Mouse (Mus musculus): ENCODE measurements around the gene Mob3b.

Gene Mob3b

DNA sequence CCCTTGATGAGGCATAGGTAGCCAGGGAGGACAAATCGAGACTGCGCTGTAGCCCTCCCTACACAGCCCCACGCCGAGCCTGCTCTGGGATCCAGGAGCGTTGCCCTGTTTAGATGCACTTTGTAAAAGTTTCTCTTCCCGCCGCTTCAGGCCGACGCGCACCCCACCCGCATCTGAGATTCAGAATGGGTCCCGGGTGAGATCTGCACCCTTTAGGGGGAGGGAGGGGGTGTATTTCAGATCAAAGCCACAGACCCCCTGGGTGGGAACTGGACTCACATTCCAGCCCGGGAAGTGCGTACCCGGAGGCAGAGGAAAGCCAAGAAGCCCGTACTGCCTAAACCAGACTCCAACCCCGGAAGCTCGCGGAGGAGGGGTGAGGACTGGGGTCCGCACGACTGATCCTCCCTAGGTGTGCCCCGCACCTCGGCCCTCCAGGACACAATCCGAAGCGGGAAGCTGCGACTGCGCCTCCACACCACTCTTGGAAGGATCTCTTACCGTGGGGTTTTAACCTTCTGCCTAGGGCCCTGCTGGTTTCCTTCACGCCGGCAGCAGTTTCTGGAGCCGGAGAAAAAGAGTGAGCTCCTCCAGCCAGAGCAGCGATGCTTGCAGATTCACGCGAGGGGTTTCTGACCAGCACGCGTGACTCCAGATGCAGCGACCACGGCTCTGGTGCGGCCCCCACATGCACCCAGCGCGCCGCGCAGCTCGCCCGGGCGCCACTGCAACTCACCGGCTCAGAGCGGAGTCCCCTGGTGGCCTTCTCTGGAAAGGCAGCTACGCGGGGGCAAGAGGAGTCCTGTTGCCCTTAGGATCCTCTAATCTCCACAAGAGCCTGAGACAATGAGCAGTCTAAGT lies at the start of gene Mob3b:
Mob3b (minus strand) TSS at position 734 of the 861 bp plus-strand sequence.
- peak; percentile 89 for DNase-seq (ENCODE audit: low spot score)

DNA sequence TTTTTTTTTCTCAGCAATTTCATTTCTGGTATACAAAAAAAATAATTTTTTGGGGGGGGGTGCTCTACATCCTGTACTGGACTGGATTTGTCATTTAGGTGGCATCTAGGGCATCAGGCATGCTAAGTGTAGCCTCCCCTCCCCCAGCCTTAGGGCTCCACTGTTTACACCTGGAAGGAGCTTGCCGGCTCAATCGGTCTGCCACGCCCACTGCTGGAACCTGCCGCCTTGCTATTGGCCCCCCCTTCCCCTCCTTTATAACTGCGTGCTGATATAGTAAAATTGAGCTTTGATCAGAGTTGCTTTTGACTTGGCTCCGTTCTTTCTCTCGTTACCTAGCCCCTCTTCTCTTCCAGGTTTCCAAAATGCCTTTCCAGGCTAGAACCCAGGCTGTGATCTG lies 47.4 kb upstream of the Mob3b start:
- DNase-seq (ENCODE audit: low spot score) = no peak

DNA sequence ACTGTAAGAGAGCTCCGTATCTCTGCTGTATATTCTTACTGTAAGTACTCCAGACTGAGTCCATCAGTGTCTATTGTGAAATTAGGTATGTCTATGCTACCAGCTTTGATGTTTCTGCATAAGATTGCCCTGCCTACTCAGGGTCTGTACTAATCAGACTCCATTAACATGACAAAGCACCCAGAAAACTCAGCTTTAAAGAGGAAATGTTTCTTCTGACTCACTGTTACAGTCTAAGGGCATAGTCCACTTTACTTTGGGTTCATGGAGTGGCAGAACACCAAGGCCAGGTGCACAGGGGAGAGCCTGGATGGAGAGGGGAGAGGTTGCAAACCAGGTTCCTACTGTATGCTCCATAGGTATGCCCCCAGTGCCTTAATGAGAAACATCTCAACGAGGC lies 46.4 kb upstream of the Mob3b start:
- DNase-seq (ENCODE audit: low spot score) = no peak

- DNase-seq (ENCODE audit: low spot score) = no peak
These were observed 44.4 kb upstream of the Mob3b start for GRCm38 (mm10) chr4:35201700-35202099.

GRCm38 (mm10) chr4:35192725-35193124 lies 35.4 kb upstream of the Mob3b start:
- DNase-seq (ENCODE audit: low spot score) = no peak

DNA sequence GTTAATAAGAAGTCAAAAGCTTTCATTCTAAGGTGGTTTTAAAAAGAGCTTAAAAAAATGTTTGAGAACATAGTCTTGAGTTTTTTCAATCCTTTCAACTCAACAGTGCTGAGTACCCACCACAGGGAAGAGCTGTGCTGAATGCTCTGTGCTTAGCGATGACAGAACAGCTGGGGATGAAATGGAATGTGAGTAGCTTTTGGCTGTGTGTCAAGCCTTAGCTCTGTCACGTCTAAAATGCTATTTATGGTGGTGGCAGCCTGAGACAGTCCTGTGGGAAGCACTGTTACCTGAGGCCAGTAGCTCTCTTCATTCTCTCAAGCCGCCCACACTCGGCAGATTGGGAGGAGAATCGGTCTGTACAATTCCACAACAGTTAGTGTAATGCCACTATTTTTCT lies 32.5 kb upstream of the Mob3b start:
- no peak for DNase-seq (ENCODE audit: low spot score)

- DNase-seq (ENCODE audit: low spot score) = no peak
These were observed 30.5 kb upstream of the Mob3b start for GRCm38 (mm10) chr4:35187617-35188326.

DNA sequence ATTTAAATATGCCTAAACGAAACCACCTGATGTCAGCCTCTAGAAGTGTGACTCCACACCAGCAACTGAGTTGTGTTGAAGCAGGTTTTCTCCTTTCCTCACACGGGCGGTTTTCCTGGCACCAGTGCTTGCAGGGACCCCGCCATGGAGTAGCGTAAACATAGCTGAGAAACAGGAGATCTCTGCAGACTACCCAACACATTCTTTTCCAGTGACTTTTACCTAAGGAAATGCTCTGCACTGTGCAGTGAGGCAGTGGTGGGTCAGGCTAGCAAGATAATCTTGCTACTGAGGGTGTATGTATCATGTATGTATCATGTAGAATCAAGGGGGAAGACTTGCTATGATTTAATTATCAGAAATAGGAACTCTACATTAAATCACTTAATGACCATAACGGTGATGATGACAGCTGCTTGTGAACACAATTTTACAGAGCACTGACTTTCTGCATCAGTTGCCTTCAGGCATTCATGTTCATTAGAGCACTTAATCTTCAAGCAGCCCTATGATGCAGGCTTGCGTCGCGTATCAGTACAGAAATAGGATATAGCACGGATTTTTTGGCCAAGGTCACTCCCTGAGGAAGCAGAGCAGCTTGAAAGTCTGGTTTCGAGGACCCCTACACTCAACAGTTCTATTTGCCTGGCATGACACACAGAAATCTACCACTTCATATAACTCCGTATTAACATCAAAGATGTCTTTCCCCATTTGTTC lies 20.8 kb upstream of the Mob3b start:
- no peak for DNase-seq (ENCODE audit: low spot score)

DNA sequence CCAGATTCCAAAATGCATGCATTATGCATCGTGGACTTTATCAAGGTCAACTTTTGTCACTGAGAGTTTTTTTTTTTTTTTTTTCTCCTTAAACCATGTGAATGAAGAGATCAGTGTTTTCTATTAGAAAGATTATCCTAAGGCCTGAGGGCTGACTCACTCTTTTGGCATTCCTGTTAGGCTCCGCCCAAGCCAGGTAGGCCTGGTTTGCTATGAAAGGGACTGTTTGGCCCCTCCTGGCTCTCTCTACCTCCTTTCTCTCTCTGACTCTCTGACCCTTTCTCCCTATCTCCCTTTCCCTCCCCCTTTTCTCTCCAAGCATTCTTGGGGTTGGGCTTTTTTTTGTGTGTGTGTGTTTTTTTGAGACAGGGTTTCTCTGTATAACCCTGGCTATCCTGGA lies 18.3 kb upstream of the Mob3b start:
- no peak for DNase-seq (ENCODE audit: low spot score)

GRCm38 (mm10) chr4:35173551-35173950 lies 16.3 kb upstream of the Mob3b start:
- no peak for DNase-seq (ENCODE audit: low spot score)

GRCm38 (mm10) chr4:35172471-35172870 lies 15.2 kb upstream of the Mob3b start:
- no peak for DNase-seq (ENCODE audit: low spot score)

- DNase-seq (ENCODE audit: low spot score) = no peak
These were observed 12.4 kb upstream of the Mob3b start for GRCm38 (mm10) chr4:35169571-35170125.

- no peak for DNase-seq (ENCODE audit: low spot score)
These were observed 10.6 kb upstream of the Mob3b start for GRCm38 (mm10) chr4:35167855-35168254.

DNA sequence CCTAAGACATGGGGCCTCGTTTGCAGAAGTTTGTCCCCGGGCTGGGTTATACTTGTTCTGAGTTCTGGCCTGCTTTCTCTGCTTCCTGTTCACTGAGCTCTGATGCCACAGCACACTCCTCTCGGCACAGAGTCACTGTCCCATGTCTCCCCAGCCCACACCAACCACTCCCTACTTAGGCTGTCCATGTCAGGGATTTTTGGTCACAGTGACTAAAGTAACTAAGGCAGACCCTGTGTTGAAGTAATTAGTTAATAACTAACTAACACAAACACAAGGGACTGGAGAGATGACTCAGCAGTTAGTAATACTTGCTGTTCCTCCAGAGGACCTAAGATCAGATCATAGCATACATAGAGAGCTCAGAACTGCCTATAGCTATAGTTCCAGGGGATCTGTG lies 8.7 kb upstream of the Mob3b start:
- DNase-seq (ENCODE audit: low spot score) = no peak

- no peak for DNase-seq (ENCODE audit: low spot score)
These were observed 8.0 kb upstream of the Mob3b start for GRCm38 (mm10) chr4:35165275-35165674.

- DNase-seq (ENCODE audit: low spot score) = no peak
These were observed 531 bp upstream of the Mob3b start for GRCm38 (mm10) chr4:35157815-35158214.

GRCm38 (mm10) chr4:35156149-35156611 lies 1.1 kb downstream of the Mob3b start:
- peak; percentile 75 for DNase-seq (ENCODE audit: low spot score)

- peak; percentile 65 for DNase-seq (ENCODE audit: low spot score)
These were observed 2.0 kb downstream of the Mob3b start for GRCm38 (mm10) chr4:35155132-35155922.

- no peak for DNase-seq (ENCODE audit: low spot score)
These were observed 3.2 kb downstream of the Mob3b start for GRCm38 (mm10) chr4:35154051-35154450.

GRCm38 (mm10) chr4:35151756-35152155 lies 5.5 kb downstream of the Mob3b start, which contains the start of gene Ifnk:
Ifnk (plus strand) TSS chr4:35152056.
- DNase-seq (ENCODE audit: low spot score) = no peak

DNA sequence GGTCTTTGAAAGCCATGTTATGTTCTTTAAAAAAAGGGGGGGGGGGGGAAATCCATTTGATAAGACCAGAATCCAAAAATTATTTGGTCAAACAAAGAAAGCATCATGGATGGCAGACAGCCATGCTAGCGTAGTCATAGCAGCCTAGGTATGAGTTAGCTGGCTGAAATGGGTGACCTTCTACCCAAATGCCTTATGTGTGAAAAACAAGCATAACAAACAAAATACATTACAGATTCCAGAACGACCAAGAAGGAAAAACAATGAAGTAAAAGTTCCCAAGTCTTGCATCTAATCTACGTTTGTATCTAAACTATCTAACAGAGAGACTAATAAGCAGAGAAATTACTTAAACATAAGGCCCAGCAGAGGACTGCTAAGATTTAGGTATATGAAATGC lies 6.6 kb downstream of the Mob3b start:
- DNase-seq (ENCODE audit: low spot score) = no peak

Measured in urinary bladder, postnatal 14 days (tissue).